Mouse (Mus musculus): ENCODE results near the gene Xbp1. TPM values are rescaled to one million over a fixed set of nuclear protein-coding genes. Genes with fewer than 3 reads are reported as not detected.

Xbp1 gene
- polyA plus RNA-seq, 1 experiment from 2014 or later: 164 TPM

DNA sequence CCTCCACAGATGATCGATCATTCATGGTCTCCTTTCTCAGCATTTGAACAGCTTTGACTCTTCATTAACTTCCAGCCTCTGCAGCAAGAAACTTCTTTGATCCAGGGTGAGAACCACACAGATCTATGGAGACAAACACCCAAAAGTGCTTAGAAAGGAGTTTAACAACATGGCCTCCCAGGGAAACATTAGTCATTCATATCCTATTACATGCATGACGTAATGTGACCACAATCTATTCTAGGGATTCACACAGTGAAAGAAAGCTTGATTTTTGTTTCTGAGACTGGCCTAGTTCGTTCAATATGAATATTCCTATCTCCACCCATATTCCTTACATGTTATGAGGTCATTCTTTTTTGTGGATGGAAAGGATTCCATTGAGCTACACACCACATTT is 45.1 kb downstream of the Xbp1 start:
- Histone ChIP-seq H3K27ac (ENCODE audit: low read length) (no peak overlapping the region), H3K4me2 (replicated peaks; ENCODE audit: low read depth, low read length) (no peak overlapping the region), H3K27me3 (ENCODE audit: control insufficient read depth, insufficient read depth, low read length) (no peaks in the 10 kb centered on the region), H3K4me1 (ENCODE audit: control insufficient read depth, insufficient read depth, low read length) (no peaks in the 10 kb centered on the region), H3K36me3 (ENCODE audit: control insufficient read depth, insufficient read depth, low read length) (no peaks in the 10 kb centered on the region), H3K4me3 (ENCODE audit: low read depth, low read length) (no peak overlapping the region), H3K9me3 (ENCODE audit: control insufficient read depth, low read depth, low read length) (no peaks in the 10 kb centered on the region), H3K9ac (replicated peaks; ENCODE audit: low read depth, low read length) (no peak overlapping the region)
- 87% methylated on average over 3 of the region's 3 CpGs for WGBS
- ATAC-seq (ENCODE audit: insufficient number of reproducible peaks, insufficient read depth, low FRiP score, low read depth): no peak

DNA sequence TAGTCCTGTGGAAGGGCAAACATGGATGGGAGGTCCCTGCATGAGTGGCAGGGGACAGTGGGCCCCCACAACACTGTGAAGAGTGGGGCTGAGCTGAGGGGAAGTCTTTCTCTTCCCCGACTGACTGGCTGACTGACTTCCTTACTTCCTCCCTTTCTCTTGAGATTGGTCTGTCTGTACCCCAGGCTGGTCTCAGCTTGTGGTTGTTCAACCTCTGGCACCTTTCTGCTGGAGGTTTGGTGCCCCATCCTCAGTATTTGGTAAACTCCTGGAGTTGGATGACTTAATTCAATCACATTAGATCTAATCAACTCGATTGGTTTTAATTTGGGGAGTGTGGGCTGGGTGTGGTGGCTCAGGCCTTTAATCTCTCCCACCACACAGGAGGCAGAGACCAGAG is 46.0 kb downstream of the Xbp1 start:
- Histone ChIP-seq H3K4me2 (replicated peaks; ENCODE audit: low read depth, low read length) (no peak overlapping the region), H3K4me1 (ENCODE audit: control insufficient read depth, insufficient read depth, low read length) (no peaks in the 10 kb centered on the region), H3K9ac (replicated peaks; ENCODE audit: low read depth, low read length) (no peak overlapping the region), H3K9me3 (ENCODE audit: control insufficient read depth, low read depth, low read length) (no peaks in the 10 kb centered on the region), H3K4me3 (ENCODE audit: low read depth, low read length) (no peak overlapping the region), H3K36me3 (ENCODE audit: control insufficient read depth, insufficient read depth, low read length) (no peaks in the 10 kb centered on the region), H3K27me3 (ENCODE audit: control insufficient read depth, insufficient read depth, low read length) (no peaks in the 10 kb centered on the region), H3K27ac (ENCODE audit: low read length) (no peak overlapping the region)
- ATAC-seq (ENCODE audit: insufficient number of reproducible peaks, insufficient read depth, low FRiP score, low read depth): no peak
- WGBS: 65% methylated on average over 2 of the region's 2 CpGs

DNA sequence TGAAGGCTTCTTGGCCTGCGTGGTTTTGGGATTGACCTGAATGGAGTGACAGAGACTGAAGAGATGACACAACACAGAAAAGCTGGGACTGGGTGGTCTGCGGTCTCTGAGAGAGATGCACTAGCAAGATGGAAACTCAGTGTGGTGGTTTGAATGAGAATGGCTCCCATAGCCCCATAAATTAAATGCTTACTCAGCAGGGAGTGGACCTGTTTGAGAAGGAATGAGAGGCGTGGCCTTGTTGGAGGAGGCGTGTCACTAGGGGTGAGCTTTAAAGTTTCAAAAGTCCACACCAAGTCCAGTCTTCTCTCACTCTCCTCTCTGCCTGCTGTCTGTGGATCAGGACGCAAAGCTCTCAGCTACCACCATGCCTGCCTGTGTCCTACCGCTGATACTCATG is 47.2 kb downstream of the Xbp1 start:
- 98% methylated on average over 6 of the region's 6 CpGs for WGBS
- no peak overlapping the region for H3K9ac ChIP-seq (replicated peaks; ENCODE audit: low read depth, low read length)

DNA sequence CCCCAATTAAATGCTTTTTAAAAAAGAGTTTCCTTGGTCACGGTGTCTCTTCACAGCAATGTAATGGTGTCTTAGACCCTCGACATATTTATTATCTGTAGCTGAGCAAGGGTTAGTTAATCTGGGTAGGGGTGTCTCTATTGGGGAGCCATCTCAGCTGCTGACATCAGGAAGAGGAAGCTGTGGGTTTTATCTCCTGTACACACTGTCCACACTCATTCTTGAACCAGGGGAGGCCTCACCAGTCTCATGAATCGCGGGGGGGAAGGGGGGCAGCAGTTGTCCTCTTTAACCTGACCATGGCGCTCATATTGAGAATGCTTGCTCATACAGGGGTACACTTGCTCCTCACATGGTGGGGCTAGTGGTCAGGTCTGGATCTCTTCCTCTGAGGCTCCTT is 47.6 kb downstream of the Xbp1 start:
- Histone ChIP-seq H3K36me3 (ENCODE audit: control insufficient read depth, insufficient read depth, low read length) (no peaks in the 10 kb centered on the region), H3K4me2 (replicated peaks; ENCODE audit: low read depth, low read length) (no peak overlapping the region), H3K27ac (ENCODE audit: low read length) (no peak overlapping the region), H3K4me3 (ENCODE audit: low read depth, low read length) (no peak overlapping the region), H3K27me3 (ENCODE audit: control insufficient read depth, insufficient read depth, low read length) (no peaks in the 10 kb centered on the region), H3K9me3 (ENCODE audit: control insufficient read depth, low read depth, low read length) (no peaks in the 10 kb centered on the region), H3K9ac (replicated peaks; ENCODE audit: low read depth, low read length) (no peak overlapping the region), H3K4me1 (ENCODE audit: control insufficient read depth, insufficient read depth, low read length) (no peaks in the 10 kb centered on the region)
- ATAC-seq (ENCODE audit: insufficient number of reproducible peaks, insufficient read depth, low FRiP score, low read depth): no peak
- WGBS: 85% methylated on average over 5 of the region's 5 CpGs

More for the DNA sequence above, 47.2 kb downstream of the Xbp1 start:
- Histone ChIP-seq H3K9me3 (ENCODE audit: control insufficient read depth, low read depth, low read length) (no peaks in the 10 kb centered on the region), H3K27me3 (ENCODE audit: control insufficient read depth, insufficient read depth, low read length) (no peaks in the 10 kb centered on the region), H3K36me3 (ENCODE audit: control insufficient read depth, insufficient read depth, low read length) (no peaks in the 10 kb centered on the region), H3K4me3 (ENCODE audit: low read depth, low read length) (no peak overlapping the region), H3K4me2 (replicated peaks; ENCODE audit: low read depth, low read length) (no peak overlapping the region), H3K4me1 (ENCODE audit: control insufficient read depth, insufficient read depth, low read length) (no peaks in the 10 kb centered on the region), H3K27ac (ENCODE audit: low read length) (no peak overlapping the region)
- ATAC-seq (ENCODE audit: insufficient number of reproducible peaks, insufficient read depth, low FRiP score, low read depth): no peak

DNA sequence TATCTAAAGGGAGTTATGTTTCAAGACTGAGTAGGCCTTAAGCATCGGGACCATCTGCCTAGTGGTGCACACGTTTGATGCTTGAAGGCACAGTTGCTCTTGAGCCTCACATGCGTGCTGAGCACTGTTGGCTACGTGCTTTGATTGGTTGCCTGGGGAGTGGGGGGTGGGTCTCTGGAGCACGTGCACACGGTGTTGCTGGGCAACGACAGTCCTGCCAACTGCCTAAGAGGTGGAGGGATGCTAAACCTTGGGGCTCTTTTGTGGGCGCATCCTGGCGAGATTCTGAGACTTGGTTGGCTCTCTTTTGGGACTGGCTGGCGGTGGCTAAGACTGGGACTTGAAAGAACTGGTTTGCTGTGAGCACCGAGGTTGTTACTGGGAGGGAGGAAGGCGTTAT is 49.0 kb downstream of the Xbp1 start, which contains the start of gene Ankrd36:
Gene Ankrd36 (plus strand): TSS at position 211 of the 400 bp plus-strand sequence.
- Histone ChIP-seq H3K36me3 (ENCODE audit: control insufficient read depth, insufficient read depth, low read length) (no peaks in the 10 kb centered on the region), H3K4me1 (ENCODE audit: control insufficient read depth, insufficient read depth, low read length) (no peaks in the 10 kb centered on the region), H3K4me3 (ENCODE audit: low read depth, low read length) (no peak within 1 kb of the TSS), H3K4me2 (replicated peaks; ENCODE audit: low read depth, low read length) (no peak within 1 kb of the TSS), H3K9me3 (ENCODE audit: control insufficient read depth, low read depth, low read length) (no peaks in the 10 kb centered on the region), H3K9ac (replicated peaks; ENCODE audit: low read depth, low read length) (no peak within 1 kb of the TSS), H3K27me3 (ENCODE audit: control insufficient read depth, insufficient read depth, low read length) (no peaks in the 10 kb centered on the region), H3K27ac (ENCODE audit: low read length) (no peak within 1 kb of the TSS)
- no peak for ATAC-seq (ENCODE audit: insufficient number of reproducible peaks, insufficient read depth, low FRiP score, low read depth)
- 88% methylated on average over 12 of the region's 12 CpGs for WGBS

DNA sequence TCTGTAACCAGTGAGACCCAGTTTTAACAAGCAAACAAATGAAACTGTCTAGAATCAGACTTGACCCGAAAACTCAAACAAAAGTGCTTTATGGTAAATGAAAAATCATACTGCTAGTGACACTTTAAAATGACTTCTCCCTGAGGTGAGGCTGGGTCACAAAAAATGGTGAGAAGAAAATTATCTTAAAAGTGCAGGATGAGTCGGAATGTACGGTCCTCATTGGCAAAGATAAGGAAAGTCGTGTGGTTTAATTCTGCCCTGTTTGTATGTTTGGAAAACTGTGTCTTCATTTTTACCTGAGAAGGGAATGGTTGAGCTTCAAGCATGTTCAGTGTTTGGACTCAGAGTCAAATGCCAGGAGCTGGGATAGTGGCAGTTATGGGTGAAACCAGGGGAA is 51.4 kb downstream of the Xbp1 start:
- H3K4me2 ChIP-seq (replicated peaks; ENCODE audit: low read depth, low read length): no peak overlapping the region
- ATAC-seq (ENCODE audit: insufficient number of reproducible peaks, insufficient read depth, low FRiP score, low read depth): no peak
- WGBS: 85% methylated on average over 4 of the region's 4 CpGs
- H3K9ac ChIP-seq (replicated peaks; ENCODE audit: low read depth, low read length): no peak overlapping the region
- no peak overlapping the region for H3K27ac ChIP-seq (ENCODE audit: low read length)
- H3K36me3 ChIP-seq (ENCODE audit: control insufficient read depth, insufficient read depth, low read length): no peaks in the 10 kb centered on the region
- H3K9me3 ChIP-seq (ENCODE audit: control insufficient read depth, low read depth, low read length): no peaks in the 10 kb centered on the region
- H3K4me3 ChIP-seq (ENCODE audit: low read depth, low read length): no peak overlapping the region
- no peaks in the 10 kb centered on the region for H3K4me1 ChIP-seq (ENCODE audit: control insufficient read depth, insufficient read depth, low read length)
- H3K27me3 ChIP-seq (ENCODE audit: control insufficient read depth, insufficient read depth, low read length): no peaks in the 10 kb centered on the region

DNA sequence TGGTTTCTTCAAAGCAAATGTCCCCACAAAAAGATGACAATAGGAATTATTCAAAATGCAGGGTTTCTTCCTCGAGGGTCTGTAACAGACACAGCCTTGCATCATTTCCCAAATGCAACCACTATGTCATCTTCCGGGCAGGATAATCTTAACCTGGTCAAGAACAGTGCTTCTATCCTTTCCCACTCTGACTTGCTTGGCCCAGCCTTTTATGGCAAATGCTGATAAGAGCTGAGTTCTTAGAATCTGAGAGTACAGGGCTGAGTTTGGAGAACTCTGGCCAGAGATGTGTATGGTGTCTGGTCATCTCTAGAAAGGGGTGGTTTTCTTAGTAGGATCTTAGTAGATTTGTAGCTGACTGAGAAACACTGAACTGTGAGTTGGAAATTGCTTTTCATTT is 53.4 kb downstream of the Xbp1 start:
- ATAC-seq (ENCODE audit: insufficient number of reproducible peaks, insufficient read depth, low FRiP score, low read depth): no peak

DNA sequence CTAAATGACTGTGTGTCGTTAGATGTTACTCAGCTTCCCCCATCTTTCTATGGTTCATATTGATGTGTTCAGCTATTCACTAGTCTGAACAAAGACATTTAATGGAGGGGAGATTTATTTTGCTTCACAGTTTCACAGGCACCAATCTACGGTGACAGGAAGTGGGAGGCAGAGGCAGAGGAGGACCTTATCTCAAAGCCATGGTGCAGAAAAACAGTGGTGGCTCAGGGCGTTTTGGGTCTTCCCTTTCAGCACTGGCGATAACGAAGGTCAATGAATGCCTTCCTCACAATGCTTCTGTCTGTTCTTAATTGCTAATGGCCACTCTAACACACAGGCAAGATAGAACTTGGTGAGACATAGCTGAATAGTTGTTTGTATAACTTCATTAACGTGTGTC is 54.6 kb downstream of the Xbp1 start:
- Histone ChIP-seq H3K27ac (ENCODE audit: low read length) (no peak overlapping the region), H3K4me2 (replicated peaks; ENCODE audit: low read depth, low read length) (no peak overlapping the region), H3K9ac (replicated peaks; ENCODE audit: low read depth, low read length) (no peak overlapping the region), H3K4me1 (ENCODE audit: control insufficient read depth, insufficient read depth, low read length) (no peaks in the 10 kb centered on the region), H3K9me3 (ENCODE audit: control insufficient read depth, low read depth, low read length) (no peaks in the 10 kb centered on the region), H3K4me3 (ENCODE audit: low read depth, low read length) (no peak overlapping the region), H3K36me3 (ENCODE audit: control insufficient read depth, insufficient read depth, low read length) (no peaks in the 10 kb centered on the region), H3K27me3 (ENCODE audit: control insufficient read depth, insufficient read depth, low read length) (no peaks in the 10 kb centered on the region)
- 62% methylated on average over 6 of the region's 6 CpGs for WGBS
- no peak for ATAC-seq (ENCODE audit: insufficient number of reproducible peaks, insufficient read depth, low FRiP score, low read depth)

More for the DNA sequence above, 53.4 kb downstream of the Xbp1 start:
- H3K27ac ChIP-seq (ENCODE audit: low read length): no peak overlapping the region
- H3K27me3 ChIP-seq (ENCODE audit: control insufficient read depth, insufficient read depth, low read length): no peaks in the 10 kb centered on the region
- H3K9ac ChIP-seq (replicated peaks; ENCODE audit: low read depth, low read length): no peak overlapping the region
- 87% methylated on average over 2 of the region's 2 CpGs for WGBS
- no peak overlapping the region for H3K4me3 ChIP-seq (ENCODE audit: low read depth, low read length)
- H3K4me2 ChIP-seq (replicated peaks; ENCODE audit: low read depth, low read length): no peak overlapping the region
- no peaks in the 10 kb centered on the region for H3K9me3 ChIP-seq (ENCODE audit: control insufficient read depth, low read depth, low read length)
- H3K4me1 ChIP-seq (ENCODE audit: control insufficient read depth, insufficient read depth, low read length): no peaks in the 10 kb centered on the region
- no peaks in the 10 kb centered on the region for H3K36me3 ChIP-seq (ENCODE audit: control insufficient read depth, insufficient read depth, low read length)
